Mouse (Mus musculus) CD4-positive helper T cell, adult 2 months (primary cell): ENCODE results near the gene Fam20a.

Source experiments
- DNase-seq: peaks from one replicate; pipeline ENCODE4 v3.0.0-alpha.2; 2012; ENCODE audit warnings: low read depth, missing footprints, low spot score

Fam20a gene

DNA sequence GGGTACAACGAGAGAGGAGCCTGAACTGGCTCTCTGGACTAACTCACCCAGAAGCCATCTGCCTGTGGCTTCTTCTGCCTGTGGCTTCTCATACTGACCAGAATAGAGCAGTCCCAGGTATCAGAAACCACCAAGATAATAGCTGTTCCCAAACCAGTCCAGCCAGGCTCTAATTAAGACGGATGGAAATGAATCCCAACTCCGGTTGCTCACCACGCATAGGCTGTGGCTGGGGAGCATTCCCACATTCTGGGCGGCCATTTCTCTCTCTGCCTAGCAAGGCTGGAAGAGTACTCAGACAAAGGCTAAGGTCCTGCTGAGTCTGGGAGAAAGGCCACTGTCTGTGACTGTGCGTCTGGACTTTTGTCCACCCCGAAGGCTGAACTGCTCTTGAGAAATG is 5.1 kb downstream of the Fam20a start:
- DNase-seq = no peak

DNA sequence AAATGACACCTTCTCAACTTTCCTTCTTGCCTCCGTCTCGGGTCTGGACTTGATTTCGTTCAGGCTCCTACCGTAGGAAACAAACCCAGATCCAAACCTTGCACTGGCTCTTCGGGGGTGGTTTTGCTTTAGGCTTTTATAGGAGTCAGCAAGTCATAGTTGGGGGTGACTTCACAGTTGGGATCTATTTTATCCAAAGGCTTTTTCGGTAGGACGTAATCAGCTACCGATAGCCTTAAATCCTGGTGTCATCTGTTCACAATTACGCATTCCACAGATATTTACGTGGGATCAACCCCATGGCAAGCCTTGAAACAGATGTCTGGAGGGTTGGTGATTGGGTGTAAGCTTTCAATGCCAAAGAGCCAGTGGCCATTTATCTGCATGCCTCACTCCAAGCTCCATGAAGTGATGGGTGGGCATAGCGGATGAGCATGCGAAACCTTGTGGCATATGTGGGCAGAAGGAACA is 6.7 kb downstream of the Fam20a start:
- DNase-seq = no peak

DNA sequence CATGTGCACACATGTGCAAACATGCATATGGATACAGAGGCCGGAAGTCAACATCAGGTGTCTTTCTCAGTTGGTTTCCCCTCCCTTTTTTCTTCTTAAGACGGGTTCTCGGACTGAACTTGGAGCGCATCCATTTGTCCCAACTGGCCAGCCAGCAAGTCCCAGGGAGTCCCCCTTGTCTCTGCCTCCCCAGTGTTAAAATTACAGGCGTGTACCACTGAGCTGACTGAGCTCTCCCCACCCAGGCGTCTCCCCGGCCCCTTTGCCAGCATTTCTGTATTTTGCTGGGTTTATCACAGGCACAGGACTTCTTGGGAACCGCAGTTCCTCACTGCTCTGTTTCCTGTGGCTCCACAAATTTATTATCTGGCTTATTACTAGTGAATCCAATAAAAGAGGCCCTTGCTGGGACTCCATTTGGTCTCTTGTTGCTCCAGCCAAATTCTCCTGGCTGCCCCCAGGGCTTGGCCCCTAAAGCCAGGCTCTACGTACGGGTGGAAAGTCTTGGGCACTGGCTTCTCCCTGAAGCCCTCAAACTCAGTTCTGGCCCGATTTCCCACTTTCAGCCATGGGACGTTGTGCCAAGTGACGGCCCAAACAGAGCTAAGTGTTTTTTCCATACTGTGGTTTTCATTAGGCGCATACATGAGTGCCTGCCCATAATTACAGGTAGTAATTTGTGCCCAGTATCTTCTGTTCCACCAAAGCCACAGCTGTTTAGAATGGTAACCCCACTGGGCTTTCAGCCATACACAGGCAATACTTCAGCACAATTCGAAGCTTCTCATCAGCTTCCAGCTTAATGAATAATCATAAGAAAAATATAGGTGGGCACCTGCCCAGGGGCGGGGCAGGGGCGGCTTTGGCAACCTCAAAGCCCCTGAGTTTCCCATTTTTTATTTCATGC is 7.5 kb downstream of the Fam20a start:
- no peak for DNase-seq

DNA sequence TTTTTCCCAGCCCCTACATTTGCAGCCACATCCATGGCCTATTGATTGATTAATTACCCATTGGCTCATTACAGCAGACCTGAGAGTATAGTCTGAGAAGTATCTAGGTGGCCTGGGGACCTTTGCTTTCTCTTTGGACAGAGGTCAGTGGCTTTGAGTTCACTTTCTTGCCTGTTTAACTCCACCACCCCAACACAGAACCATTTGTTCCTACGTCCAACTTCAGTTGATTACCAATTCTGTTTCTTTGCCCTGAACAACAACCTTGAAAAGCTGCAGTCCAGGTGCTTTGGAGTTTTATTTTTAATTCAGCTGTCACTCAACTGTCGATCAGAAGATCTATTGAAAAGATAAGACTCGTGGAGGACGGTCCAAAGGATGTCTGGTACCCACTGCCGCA is 12.6 kb downstream of the Fam20a start:
- no peak for DNase-seq

DNA sequence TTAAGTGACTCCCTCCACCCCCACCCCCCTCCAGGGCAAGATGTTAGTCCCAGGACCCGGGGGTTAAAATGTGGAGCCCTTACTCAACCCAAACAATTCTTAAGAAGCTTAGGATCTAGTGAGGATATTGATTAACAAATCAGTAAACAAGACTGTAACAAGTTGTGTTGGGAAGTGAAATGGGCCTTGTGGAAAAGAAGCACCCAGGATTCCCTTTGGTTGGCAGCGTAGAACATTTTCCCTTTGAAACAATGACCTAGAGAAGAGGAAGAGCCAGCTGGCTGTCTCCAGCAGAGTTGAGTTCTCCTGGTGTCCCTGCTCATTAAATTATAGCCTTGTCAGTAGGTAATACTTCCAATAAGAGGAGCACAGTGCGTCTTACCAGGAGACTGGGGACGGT is 13.3 kb downstream of the Fam20a start:
- DNase-seq = no peak

DNA sequence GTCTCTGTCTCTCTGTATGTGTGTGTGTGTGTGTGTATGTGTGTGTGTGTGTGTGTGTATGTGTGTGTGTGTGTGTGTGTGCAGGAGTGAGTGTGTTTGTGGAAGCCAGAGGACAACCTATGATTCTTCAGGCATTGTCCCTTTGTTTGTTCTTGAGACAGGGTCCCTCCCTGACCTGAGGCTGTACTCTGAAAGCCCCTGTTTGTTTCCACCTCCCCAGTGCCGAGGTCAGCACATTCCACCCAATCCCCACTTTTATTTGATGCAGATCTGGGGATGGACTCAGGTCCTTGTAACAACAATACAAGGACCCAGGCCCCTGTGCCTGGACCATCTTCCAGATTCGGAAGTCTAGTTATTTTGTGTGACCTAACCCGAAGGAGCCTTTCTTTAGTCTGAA is 14.6 kb downstream of the Fam20a start:
- no peak for DNase-seq

DNA sequence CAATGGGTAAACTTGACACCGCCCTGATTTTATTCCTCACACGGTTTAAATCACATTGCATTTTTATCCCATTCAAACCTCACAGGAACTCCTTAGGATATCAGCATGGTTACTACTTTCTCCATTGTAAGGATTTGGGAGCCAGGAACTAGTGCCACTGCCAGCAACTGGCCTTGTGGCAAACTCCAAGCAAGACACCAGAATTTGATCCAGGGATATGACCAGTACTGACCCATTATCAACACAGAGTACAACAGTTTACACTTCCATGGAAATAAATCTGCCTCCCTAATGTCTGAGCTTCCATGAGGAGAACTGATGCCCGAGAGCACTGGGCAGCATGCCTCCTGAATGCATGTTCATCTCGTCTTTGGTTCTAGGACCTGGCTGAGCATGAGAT is 15.5 kb downstream of the Fam20a start:
- no peak for DNase-seq

DNA sequence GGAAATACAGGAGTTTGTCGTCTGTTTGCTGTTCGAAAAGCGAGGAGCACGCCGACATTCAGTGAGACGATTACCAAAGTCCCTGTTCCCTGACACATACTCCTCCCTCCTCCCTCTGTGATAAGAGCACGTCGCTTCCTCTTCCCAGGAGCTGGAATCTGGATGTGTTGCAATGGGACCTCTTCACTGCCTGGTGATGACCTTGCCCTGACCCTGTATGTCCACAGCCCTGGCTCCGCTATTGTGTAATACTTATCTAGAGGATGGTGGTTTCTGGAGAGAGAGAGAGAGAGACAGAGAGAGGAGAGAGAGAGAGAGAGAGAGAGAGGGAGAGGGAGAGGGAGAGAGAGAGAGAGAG is 16.0 kb downstream of the Fam20a start:
- no peak for DNase-seq

DNA sequence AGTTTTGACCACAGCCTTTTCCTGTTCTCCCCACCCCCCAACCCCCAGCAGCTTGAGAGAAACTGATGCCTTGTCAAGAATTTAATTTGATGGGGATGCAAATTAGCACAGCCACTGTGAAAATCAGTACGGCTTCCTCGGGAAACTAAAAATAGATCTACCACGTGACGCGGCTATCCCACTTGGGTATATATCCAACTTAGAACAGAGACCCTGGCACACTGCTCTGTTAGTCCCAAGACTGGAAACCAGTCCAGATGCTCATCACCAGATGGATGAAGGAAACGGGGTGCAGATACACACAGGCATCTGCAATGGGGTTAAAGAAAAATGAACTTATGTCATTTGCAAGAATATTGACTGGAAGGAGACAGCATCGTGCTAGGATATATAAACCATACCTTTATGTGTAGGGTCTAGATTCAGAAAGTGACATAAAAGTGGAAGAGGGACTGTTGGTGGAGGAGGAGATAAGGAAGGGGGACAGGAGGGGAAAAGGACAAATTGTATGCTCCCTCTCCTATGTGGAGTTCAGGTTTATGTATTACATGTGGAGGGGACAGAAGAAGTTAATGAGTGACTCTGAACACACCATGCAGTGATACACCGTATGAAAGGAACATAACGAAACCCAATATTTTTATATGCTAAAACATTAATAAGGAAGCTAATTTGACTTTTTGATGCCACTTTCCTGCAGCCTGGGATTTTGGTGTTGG is 16.6 kb downstream of the Fam20a start:
- no peak for DNase-seq

DNA sequence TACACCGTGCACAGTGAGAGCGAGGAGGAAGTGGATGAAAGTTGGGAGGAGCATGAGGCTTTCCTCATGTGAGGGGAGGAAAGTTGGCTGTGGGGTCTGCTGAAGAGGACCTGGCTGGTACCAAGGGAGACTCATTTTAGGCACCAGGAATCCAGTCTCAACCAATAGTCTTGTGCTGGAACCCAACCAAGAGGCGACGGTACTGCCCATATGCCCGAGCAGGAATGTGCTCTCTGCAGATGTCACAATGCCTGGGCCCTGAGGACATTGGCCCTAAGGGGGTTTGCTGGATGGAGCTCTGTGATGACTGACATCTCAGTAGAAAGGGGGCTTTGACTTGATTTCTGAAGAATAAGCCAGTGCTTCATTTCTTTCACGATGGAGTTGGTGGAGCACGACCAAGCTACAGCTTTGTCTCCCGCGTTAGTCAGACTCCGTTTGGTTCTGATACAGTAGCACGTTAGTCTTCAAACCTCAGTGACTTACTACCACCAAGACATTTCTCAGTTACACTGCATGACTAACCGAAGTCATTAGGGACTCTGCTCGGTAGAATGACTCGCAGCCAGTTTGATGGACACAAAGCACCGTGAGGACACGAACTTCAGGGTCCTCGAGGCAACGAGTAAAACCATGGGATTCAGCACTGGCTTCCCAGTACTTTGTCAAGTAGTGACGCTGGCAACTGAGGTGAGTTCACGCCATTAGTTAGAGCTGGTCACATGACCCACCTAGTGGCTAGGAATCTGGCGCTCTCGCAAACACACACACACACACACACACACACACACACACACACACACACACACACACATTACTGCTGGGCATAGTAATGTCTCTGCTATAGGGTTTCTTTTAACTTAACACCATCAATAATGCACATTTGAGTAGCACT is 17.5 kb downstream of the Fam20a start:
- no peak for DNase-seq

DNA sequence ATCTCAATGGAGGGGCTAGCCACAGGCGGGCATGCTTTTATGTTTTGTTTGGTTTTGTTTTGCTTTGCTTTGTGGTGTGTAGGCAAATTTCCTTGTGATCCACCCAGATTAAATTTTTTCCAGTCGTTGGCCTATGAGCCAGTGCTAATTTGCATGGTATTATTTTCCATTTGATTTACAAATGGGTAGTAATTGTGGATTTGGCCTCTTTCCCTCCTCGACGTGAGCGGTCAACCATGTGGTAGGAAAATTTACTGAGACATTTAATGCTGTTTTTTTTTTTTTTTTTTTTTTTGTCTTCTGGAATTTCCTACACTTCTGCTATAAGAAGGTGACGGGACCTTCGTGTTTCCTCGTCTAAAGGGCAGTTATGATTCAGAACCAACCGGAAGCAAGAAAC is 18.2 kb downstream of the Fam20a start:
- DNase-seq = peak; percentile 38

DNA sequence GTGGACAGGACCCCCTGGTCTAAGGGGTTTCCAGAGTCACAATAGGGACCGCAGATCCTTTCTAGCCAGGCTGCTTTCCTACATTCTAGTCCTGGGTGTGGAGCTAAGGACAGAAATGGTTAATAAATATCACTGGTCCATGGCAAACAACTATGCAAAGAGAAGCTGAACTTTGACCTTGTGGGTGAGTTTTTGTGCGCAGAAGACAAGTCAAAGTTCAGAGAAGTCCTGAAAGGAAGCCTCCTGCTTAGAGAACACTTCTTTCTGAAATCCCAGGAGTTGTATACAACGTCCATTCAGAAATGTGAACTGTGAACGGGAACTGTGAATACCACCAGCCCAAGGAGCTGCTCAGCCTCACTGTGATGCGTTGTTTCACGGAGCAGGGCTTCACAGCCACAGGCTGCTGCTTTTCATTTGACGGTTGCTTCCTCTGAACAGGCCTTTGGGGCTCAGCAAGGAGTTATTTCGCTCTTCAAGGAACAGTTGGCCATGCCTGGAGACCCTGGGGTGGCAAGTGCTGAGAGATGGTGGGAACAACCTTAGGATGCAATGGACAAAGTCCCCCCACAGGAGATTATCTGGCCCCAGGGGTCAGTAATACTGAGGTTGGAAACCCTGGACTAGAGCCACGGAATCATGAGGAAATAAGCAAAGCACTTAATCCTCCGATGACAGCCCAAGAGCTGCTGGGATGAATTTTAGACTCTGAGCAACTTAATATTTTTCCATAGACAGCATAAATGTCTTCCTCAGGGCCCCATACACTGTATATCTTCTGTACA is 19.9 kb downstream of the Fam20a start:
- DNase-seq = no peak

DNA sequence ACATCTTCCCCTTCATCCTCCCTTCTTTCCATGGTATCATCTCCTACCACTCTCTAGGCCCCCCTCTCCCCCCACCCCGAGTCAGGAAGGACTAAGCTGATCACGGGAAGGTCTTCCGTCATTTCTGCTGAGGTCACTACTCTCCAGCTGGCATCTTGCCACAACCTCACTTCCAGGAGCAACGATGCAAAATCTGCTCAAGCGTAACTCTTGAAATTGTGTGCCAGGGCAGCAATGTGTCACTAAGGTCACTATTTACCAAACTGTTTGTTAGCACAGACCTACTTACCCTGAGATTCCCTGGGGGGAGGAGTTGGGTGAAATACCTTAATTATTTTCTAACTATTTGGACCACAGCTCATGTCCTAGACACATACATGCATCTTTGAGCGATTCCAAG is 21.3 kb downstream of the Fam20a start:
- DNase-seq = no peak

DNA sequence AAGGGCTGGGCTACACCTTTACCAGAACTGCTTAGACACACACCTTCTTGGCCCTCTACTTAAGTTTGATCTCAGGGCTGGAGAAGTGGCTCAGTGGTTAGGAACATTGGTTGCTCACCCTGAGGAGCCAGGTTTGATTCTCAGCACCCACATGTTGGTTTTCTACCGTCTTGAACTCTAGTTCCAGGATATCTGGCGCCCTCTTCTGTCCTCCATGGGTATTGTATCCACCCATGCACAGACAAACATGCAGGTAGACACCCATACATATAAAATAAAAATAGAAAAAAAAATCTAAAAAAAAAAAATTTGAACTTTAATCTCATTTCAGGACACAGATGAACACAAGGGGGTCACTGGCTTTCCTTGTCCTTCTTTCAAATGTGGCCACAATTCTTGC is 22.3 kb downstream of the Fam20a start:
- no peak for DNase-seq

DNA sequence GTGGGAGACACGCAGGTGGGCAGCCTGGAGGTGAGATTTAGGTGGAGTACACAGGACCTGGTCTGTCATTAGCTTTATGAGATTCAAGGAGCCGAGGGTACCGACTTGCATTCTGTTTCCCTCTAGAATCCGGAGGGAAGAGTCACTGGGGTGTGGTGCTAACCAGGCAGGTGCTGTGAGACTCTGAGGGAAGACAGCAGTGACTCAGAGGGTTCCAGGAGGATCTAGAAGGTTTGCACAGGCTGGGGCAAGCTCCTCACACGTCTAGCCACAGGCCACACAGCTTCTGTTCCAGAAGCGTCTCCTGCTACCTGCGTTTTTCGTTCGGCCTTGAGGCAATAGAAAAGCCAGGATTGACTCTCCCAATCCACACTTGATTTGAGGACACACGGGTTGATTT is 23.3 kb downstream of the Fam20a start:
- DNase-seq = no peak

DNA sequence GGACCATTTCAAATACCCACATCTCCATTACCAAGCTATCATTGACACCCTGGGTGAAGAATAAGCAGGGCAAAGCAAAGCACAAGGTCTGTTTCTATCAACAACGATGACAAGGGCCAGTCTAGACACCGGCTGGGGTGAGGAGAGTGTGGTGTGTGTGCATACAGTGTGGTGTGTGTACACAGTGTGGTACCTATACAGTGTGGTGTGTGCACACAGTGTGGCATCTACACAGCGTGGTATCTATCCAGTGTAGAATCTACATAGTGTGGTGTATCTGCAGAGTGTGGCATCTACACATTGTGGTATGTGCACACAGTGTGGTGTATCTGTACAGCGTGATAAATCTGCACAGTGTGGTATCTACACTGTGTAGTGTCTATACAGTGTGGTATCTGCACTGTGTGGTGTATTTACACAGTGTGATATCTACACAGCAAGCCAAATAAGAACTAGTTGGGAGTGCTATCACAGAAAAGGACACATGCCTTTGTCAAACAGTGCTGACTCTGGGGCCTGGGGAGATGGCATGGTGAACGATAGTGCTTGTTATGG is 24.9 kb downstream of the Fam20a start:
- DNase-seq = no peak

DNA sequence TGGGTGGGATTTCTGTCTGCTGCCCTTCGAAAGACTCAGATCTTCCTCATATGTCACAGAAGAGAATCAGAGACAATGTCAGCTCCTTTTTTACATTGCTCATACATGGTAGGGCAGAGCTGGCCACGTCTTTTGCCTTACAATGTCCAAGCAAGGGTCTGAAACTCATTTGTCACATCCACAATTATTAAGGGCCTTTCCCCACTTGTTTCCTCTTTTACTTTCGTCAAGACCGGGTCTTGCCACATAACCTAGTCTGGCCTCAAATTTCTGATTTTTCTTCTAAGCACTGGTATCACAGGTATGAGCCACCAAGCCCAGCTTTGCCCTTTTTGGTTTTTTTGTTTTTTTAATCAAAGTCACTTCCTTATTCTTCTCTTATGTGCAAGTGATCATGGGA is 25.6 kb downstream of the Fam20a start:
- DNase-seq = no peak

DNA sequence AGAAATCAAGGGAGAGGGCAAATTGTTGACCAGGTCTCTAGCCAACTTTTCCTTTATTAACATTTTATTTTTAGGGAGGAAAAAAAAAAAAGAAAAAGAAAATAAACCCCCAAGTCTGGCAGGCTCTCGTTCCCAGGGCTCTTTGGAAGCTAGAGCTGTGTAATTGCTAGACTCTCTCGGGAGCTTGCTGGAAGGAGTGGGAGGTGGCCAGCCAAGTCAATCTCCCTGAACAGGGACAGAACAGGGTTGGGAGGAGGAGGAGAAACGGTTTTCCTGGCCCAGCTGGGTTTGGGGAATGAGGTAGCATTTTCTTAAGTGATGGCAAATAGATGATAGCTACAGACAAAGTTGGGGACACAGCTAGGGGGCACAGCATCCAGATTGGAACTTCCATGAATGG is 29.3 kb downstream of the Fam20a start:
- no peak for DNase-seq

DNA sequence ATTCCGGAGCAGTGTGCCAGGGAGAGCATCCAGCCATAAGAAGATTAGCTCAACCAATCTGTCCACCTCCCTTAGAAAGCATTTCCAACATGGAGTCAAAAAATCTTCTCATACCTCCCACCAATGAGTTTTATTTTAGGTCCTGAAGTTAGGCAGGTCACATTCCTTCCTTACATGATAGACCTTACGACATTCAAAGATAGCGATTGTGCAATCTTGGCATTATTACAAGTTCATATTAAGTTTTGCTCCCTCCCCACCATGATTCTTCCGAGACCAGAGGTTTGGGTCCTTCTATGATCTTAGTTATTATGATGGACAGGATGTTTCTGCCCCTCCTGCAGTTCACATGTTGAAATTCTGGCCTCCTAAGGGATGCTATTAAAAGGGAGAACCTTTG is 32.5 kb downstream of the Fam20a start:
- no peak for DNase-seq

DNA sequence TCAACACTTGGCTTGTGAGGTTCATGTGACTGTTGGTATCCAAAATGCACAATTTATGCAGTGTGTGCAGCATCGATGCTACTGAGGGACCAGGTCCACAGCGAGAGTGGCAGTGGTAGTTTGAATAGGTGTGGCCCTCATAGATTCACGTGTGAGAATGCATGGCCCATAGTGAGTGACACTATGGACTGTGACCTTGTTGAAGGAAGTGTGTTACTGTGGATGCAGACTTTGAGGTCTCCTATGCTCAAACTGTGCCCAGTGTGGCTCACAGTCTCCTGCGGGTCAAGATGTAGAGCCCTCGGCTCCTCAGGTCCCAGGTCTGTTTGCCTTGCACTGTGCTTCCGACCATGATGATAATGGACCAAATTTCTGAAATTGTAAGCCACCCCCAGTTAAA is 39.9 kb downstream of the Fam20a start:
- no peak for DNase-seq

DNA sequence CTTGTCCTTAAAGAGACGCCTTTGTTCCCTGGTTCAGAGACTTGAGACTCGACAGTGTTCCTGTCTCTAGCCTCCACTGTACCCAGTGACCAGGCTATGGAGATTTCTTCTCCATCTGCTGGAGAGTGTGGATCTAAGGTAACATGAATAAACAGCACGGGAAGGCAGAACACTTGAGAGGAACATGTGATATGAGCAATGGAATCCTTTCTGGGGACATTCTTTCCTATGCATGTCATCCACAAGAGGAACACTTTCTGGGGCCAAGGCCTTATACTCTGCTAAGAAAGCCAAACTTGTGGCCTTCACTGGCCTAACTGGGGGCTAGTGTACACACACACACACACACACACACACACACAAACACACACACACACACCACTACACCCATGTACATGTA is 40.5 kb downstream of the Fam20a start:
- DNase-seq = no peak
